Mouse (Mus musculus): Measurements from ENCODE around the gene Aph1b.

Aph1b gene

DNA sequence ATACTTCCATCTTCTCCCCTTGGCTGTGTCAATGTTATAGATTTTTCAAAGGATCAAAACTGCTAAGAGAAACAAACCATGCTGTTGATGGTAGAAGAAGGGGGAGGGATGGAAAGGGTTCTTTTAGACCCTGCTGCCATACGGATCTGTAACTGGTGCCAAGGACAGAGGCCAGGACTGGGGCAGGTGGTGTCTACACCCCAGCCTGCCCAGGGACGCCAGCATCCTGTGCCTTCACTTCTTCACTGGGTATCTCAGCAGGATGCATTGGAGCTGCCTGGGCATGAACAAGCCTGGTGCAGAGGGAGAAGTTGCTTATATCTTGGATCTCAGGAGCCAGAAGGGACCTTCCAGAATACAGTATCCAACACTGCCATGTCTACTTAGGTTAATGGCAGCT is 50.8 kb downstream of the Aph1b start:
- in situ Hi-C loops (cut with MseI, MboI): no loop called here

DNA sequence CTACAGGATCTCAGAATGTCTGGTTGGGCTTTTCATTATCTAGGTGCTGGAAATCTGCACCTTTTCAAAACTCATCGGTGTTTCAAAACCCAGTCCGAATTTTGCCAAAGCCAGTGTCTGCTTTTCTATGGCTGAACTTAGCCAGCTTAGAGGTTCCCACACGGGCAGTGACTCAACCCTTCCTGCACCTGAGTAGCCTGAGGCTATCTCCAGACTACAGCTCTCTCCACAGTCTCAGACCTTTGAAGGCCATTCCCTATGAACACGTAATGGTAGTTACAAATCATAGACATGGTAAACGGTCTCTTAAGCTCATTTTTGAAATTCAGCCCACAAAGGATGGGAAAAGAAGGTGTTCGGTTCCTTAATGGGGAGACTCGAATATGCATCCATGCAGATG is 55.8 kb downstream of the Aph1b start:
- in situ Hi-C loops (cut with MseI, MboI): no loop called here

DNA sequence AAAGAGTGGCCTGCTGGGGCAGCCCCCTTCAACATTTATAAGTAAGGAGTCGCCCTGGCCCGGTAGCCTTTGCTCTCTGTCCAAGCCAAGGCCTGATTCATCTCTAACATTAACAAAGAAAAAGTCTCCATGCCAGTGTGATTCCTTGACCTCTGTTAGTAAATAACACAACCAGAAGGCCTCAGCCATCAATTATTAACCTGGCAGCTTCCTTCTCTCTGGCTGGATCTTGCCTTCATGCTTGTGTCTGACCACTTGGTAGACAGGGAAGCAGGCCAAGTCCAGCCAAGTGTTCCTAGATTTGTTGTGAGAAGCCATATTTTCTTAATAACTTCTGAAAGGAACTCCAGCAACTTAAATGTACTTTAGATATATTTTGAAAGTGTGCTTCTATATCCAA is 58.7 kb downstream of the Aph1b start:
- in situ Hi-C loops (cut with MseI, MboI): no loop called here

DNA sequence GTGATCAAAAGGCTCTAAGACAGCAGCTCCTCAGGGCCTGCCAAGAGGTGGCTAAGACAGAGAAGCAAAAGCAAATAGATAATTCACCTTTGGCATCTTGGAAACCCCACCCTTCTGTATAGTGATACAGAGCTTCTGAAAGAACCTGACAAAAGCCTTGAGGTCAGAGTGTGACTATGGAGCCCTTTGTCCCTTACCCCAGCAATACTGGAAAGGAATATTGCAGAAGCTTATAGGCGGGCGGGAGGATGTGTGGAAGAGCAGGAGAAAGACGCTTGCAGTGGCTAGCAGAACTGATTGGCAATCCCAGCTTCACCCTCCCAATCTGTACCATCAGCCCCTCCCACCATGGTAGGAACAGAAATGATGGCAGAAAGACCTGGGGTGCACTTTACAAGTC is 59.3 kb downstream of the Aph1b start:
- in situ Hi-C loops (cut with MseI, MboI): no loop called here

- in situ Hi-C loops (cut with MseI, MboI): no loop called here
These were observed 60.2 kb downstream of the Aph1b start for GRCm38 (mm10) chr9:66735122-66735521.

- in situ Hi-C loops (cut with MseI, MboI): no loop called here
These were observed 60.7 kb downstream of the Aph1b start for GRCm38 (mm10) chr9:66734568-66734967.

- in situ Hi-C loops (cut with MseI, MboI): no loop called here
These were observed 62.2 kb downstream of the Aph1b start for GRCm38 (mm10) chr9:66732791-66733691.

DNA sequence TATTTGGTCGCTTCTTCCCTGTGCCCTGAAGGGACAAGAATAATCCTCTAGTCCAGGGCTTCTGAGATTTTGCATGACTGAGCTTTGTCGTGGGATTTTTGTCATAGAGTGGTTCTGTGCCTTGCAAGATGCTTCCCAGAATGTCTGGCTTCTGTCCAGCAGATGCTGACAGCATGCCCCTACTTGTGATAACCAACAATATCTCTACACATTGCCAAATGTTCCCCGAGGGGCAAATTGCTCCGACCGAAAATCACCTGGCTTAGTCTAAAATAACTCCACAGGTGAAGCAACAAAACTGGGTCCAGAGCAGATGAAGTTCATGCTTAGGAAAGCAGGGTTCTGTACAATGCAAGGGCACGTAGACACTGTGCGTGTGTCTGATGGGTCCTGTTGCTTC is 64.0 kb downstream of the Aph1b start:
- in situ Hi-C loops (cut with MseI, MboI): no loop called here

DNA sequence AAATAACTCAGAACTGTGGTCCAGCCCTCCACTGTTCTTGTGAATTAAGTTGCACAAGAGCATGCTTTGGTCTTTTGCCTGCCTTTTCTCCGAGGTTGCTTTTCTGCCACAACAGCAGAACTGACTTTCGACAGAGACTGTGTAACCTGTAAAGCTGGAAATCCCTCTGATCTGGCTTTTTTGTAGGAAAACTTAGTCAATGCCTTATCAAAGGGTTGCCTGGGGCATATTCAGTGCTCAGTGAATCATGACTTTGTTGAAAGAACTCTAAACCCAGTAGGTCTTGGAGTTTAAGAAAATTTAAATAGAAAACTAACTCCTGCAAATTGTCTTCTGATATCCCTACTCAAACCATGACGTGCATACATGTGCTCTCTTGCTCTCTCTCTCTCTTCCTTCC is 64.7 kb downstream of the Aph1b start:
- in situ Hi-C loops (cut with MseI, MboI): no loop called here

DNA sequence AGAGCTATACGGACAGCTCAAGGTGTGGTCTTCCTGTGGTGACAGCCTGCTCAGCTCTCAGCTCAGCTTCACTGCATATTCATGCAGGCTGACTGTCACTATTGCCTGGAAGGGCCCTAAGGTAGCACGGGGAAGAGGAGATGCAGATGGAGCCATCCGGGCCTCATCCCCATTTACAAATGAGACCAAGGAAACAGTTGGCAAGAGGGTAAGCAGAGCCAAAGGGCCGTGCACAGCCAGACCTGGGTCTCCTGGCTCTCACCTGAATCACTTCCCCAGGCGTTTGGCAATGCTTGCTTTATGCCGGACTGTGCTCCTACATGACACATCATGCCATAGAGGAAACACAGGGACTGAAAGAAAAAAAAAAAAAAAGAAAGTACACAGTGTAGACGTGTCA is 68.0 kb downstream of the Aph1b start:
- in situ Hi-C loops (cut with MseI, MboI): no loop called here

DNA sequence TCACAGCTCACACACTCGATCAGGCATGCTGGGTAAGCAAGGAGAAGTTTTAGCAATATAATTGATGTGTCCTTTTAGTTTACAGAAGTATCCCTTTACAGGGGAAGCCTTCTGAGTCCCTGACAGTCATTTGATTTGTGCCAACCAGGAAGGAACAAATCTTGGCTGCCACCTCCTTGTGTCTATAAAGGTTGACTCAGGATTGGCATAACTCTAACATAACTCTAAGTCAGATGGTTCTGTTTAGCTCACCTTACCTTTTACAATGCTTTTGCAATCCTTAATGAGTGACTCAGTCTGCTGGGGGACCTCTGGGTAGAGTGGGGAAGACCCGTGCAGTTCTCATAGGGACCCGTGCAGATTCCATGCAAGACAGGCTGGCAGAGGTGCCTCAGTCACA is 69.7 kb downstream of the Aph1b start:
- in situ Hi-C loops (cut with MseI, MboI): no loop called here
